Mouse (Mus musculus): ENCODE data around the gene Ppp3ca. TPM values are rescaled to one million over a fixed set of nuclear protein-coding genes. Genes with fewer than 3 reads are reported as not detected.

Gene Ppp3ca
- total and polyA plus RNA-seq, 3 experiments, result 17.4 to 40.6 (median 32.0) TPM

DNA sequence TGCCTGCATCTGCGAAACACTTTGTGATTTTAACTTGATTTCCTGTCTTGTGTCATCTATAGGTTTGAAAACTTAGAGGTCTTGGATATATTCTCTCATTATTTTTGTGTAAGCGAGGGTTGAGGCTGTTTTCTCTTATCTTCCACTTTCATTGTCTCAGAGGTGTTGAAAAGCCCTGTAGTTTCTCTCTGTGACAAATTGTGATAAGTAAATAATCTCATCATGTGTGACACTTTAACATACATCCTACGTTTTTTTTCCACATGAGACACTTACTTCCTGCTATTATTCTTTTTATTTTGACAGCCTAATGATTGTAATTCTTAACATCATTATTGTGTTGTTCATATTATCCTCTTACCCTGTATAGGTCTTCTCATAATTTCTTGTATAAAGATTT, 140.3 kb downstream of the Ppp3ca start (continued):
- TF ChIP-seq RCOR1 (IDR thresholded peaks at IDR 0.05; ENCODE audit: low read depth, low read length) (peak; percentile 55; the same call in 1 of the 2 replicates), JUND (IDR thresholded peaks at IDR 0.05; ENCODE audit: low read depth, low read length) (no peak), USF1 (IDR thresholded peaks at IDR 0.05; ENCODE audit: low read depth, low read length) (no peak), EP300 (IDR thresholded peaks at IDR 0.05; ENCODE audit: low read depth in 1 of 2, low read length in 2 of 2) (peak; percentile 69 to 80), RAD21 (IDR thresholded peaks at IDR 0.05; ENCODE audit: low read depth, low read length) (no peak), ZMIZ1 (IDR thresholded peaks at IDR 0.05; ENCODE audit: low read depth, low read length) (no peak), MAX (IDR thresholded peaks at IDR 0.05; ENCODE audit: low read length) (no peak), MYB (IDR thresholded peaks at IDR 0.05; ENCODE audit: low read depth, low read length) (no peak), MYC (IDR thresholded peaks at IDR 0.05; ENCODE audit: low read depth, low read length) (no peak)

DNA sequence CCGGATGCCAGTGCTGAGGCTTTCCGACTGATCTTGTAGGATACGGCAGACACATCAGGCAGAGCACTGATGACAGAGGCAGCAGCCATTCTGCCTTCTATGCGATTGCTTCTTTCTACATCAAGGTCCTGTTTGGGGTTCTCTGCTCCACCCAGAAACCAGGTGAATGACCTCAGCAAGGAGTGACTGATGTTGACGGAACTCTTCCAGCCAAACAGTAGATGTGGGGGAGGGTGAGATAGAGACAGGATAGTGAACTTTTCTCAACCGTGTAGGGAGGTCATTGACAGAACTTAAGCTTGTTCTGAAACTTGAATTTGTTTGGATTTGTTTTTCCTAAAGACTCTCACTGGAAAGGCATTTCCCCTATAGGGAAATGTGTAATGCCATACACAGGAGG, 142.2 kb downstream of the Ppp3ca start:
- peaks cover 0 to 28% of the 10 kb centered on the region in 2 experiments; a peak in 2 of 4 replicates for H3K36me3 ChIP-seq (ENCODE audit: control insufficient read depth in 1 of 2, insufficient read depth in 2 of 2, low read length in 2 of 2)
- DNase-seq (ENCODE audit: low read depth, low spot score), result no peak
- peaks cover 1% of the 10 kb centered on the region; the same call in 1 of the 2 replicates for H3K79me2 ChIP-seq (ENCODE audit: control insufficient read depth, insufficient read depth, low read length, poor library complexity)
- peaks cover 10 to 20% of the 10 kb centered on the region in 2 experiments for H3K4me1 ChIP-seq (ENCODE audit: control insufficient read depth in 1 of 2, insufficient read depth in 2 of 2, low read length in 2 of 2)
- H3K4me3 ChIP-seq (ENCODE audit: control insufficient read depth in 1 of 2, insufficient read depth in 1 of 2, low read depth in 2 of 2, low read length in 2 of 2), result no peak overlapping the region
- no peak overlapping the region for H3K9ac ChIP-seq (ENCODE audit: control insufficient read depth, low read depth, low read length, poor library complexity, severe bottlenecking)
- no peaks in the 10 kb centered on the region for H3K9me3 ChIP-seq (replicated peaks; ENCODE audit: insufficient read depth, low read length)
- H3K27ac ChIP-seq (ENCODE audit: control insufficient read depth, low read depth, low read length), result no peak overlapping the region
- H3K27me3 ChIP-seq (ENCODE audit: control insufficient read depth in 1 of 2, insufficient read depth in 2 of 2, low read length in 2 of 2), result no peaks in the 10 kb centered on the region
- TF ChIP-seq TAL1 (IDR thresholded peaks at IDR 0.05; ENCODE audit: low read length) (no peak), MYC (IDR thresholded peaks at IDR 0.05; ENCODE audit: low read depth, low read length) (no peak), HCFC1 (IDR thresholded peaks at IDR 0.05; ENCODE audit: low read depth, low read length) (no peak), ZMIZ1 (IDR thresholded peaks at IDR 0.05; ENCODE audit: low read depth, low read length) (no peak), RCOR1 (IDR thresholded peaks at IDR 0.05; ENCODE audit: low read depth, low read length) (no peak), MYB (IDR thresholded peaks at IDR 0.05; ENCODE audit: low read depth, low read length) (no peak), BHLHE40 (IDR thresholded peaks at IDR 0.05; ENCODE audit: borderline replicate concordance, low read depth, low read length) (no peak)

DNA sequence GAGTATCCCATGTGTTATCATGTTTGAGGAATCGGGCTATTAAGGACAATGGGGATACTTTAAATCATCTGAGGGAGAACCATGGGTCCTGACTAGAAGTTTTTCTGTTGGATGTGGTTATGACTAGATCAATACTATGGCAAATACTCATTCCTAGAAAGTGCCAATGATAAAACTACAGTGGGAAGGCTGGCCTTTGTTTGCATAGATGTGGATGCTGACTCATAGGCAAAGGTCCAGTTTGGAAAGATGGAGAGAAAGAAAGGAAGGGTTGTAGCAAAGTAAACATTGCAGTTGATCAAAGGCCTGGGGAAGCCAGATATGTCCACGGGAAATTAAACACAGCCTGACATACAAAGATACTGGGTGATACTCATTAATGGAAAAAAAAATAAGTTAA, 142.9 kb downstream of the Ppp3ca start:
- TF ChIP-seq TAL1 (IDR thresholded peaks at IDR 0.05; ENCODE audit: low read length), result peak; percentile 14; the same call in 1 of the 2 replicates
- TF ChIP-seq GABPA (IDR thresholded peaks at IDR 0.05; ENCODE audit: low read depth, low read length), result no peak
- TF ChIP-seq POLR2AphosphoS2 (IDR thresholded peaks at IDR 0.05; ENCODE audit: low read length), result no peak
- H3K27ac ChIP-seq (ENCODE audit: control insufficient read depth, low read depth, low read length), result no peak overlapping the region
- H3K4me1 ChIP-seq (ENCODE audit: control insufficient read depth in 1 of 2, insufficient read depth in 2 of 2, low read length in 2 of 2), result peaks cover 10 to 20% of the 10 kb centered on the region in 2 experiments
- H3K79me2 ChIP-seq (ENCODE audit: control insufficient read depth, insufficient read depth, low read length, poor library complexity), result peaks cover 1% of the 10 kb centered on the region; the same call in 1 of the 2 replicates
- peaks cover 0 to 28% of the 10 kb centered on the region in 2 experiments; a peak in 2 of 4 replicates for H3K36me3 ChIP-seq (ENCODE audit: control insufficient read depth in 1 of 2, insufficient read depth in 2 of 2, low read length in 2 of 2)
- H3K4me3 ChIP-seq (ENCODE audit: control insufficient read depth in 1 of 2, insufficient read depth in 1 of 2, low read depth in 2 of 2, low read length in 2 of 2), result no peak overlapping the region
- DNase-seq (ENCODE audit: low read depth, low spot score), result no peak
- H3K9me3 ChIP-seq (replicated peaks; ENCODE audit: insufficient read depth, low read length), result no peaks in the 10 kb centered on the region
- no peak overlapping the region for H3K9ac ChIP-seq (ENCODE audit: control insufficient read depth, low read depth, low read length, poor library complexity, severe bottlenecking)
- no peaks in the 10 kb centered on the region for H3K27me3 ChIP-seq (ENCODE audit: control insufficient read depth in 1 of 2, insufficient read depth in 2 of 2, low read length in 2 of 2)

All from MEL (cell line).